Mouse (Mus musculus) cerebellum, adult 2 months (tissue): ENCODE results near the gene Acy3. TPM values are rescaled to one million over a fixed set of nuclear protein-coding genes. Genes with fewer than 3 reads are reported as not detected.
A peak's percentile ranks its signal among the peaks of the same experiment; 100 is the strongest.

ENCODE experiments used
- DNase-seq, 2 experiments: peaks; one replicate each; pipeline ENCODE4 v3.0.0; 2021
- H3K27ac ChIP-seq: fragments of 200-500 bp; 2 replicates; pipeline ENCODE4 v1.5.1; 2012; ENCODE audit warnings: low read length, control low read depth, inconsistent platforms; ENCODE audit not compliant: insufficient read depth
- H3K27me3 ChIP-seq: fragments of 200-500 bp; 2 replicates; pipeline ENCODE4 v1.6.1; 2012; ENCODE audit warnings: inconsistent platforms, mild to moderate bottlenecking, low read length, moderate library complexity; ENCODE audit not compliant: control insufficient read depth, insufficient read depth
- H3K4me1 ChIP-seq: fragments of 200-500 bp; 2 replicates; pipeline ENCODE4 v1.6.1; 2011; ENCODE audit warnings: low read length; ENCODE audit not compliant: control insufficient read depth, insufficient read depth
- H3K4me3 ChIP-seq: fragments of 200-500 bp; replicated peaks from 2 replicates; pipeline ENCODE3; 2011; ENCODE audit warnings: mild to moderate bottlenecking, low read depth, low read length, control low read depth; ENCODE audit not compliant: insufficient read depth
- CTCF ChIP-seq: fragments of 200-500 bp; IDR thresholded peaks from 2 replicates; pipeline ENCODE4 v1.5.1; 2011; ENCODE audit warnings: low read depth, mild to moderate bottlenecking, control low read depth, low read length, moderate library complexity, borderline replicate concordance; ENCODE audit not compliant: insufficient read depth
- POLR2A ChIP-seq: fragments of 200-500 bp; IDR thresholded peaks from 2 replicates; pipeline ENCODE4 v1.6.1; 2011; ENCODE audit warnings: low read length, control low read depth, borderline replicate concordance; ENCODE audit not compliant: insufficient read depth
- WGBS: fragments of 180-500 bp; shearing (Covaris S2); methylation state at CpG from one replicate; pipeline ENCODE4 v1.1.7; 2018; 5-methylcytosine and 5-hydroxymethylcytosine counted together
- polyA plus RNA-seq: library from polyadenylated mRNA; depleted of rRNA; stranded (reverse); fragments of >200 nt; gene quantifications from 2 replicates; pipeline ENCODE4 v1.2.3, GENCODE M21; 2012

The Acy3 gene
- polyA plus RNA-seq, 1 experiment = 10.8 TPM

- Histone ChIP-seq H3K4me1 (peaks cover 8% of the 10 kb centered on the region; the same call in 1 of the 2 replicates), H3K4me3 (peak within 1 kb of the TSS; percentile 74), H3K27me3 (no peaks in the 10 kb centered on the region), H3K27ac (peak within 1 kb of the TSS; percentile 67)
- peak; percentile 83 for TF ChIP-seq CTCF
- TF ChIP-seq POLR2A = peak; percentile 95
- DNase-seq = peak; percentile 97 to 99
- WGBS = under 1% methylated on average over 45 of the region's 45 CpGs
Measured at GRCm38 (mm10) chr19:4012432-4013022, 26.2 kb downstream of the Acy3 start, which contains the start of gene Ndufv1. Gene Ndufv1, minus strand, starts transcription at chr19:4012806.

GRCm38 (mm10) chr19:4013066-4013465, 26.7 kb downstream of the Acy3 start:
- Histone ChIP-seq H3K4me3 (no peak overlapping the region), H3K27ac (no peak overlapping the region), H3K27me3 (no peaks in the 10 kb centered on the region), H3K4me1 (peaks cover 8% of the 10 kb centered on the region; the same call in 1 of the 2 replicates)
- TF ChIP-seq CTCF (no peak), POLR2A (no peak)
- WGBS = 22% methylated on average over 9 of the region's 9 CpGs
- no peak for DNase-seq

DNA sequence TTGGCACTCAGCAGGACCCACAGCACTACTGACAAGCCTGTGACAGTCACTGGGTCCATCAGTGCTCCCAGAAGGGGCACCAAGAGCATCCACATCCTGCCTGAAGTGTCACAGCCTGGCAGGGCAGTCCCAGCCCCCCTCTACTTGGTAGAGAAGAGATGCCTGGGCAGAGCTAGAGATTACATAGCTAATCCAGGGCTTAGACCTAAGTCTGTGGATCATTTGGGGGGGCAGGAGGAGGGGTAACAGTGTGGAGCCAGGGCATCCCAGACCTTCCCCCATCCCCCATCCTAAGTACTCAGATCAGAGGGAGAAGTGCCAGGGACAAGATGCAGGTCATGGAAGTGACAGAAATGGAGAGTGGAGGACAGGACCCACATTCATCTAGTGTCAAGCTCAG, 28.4 kb downstream of the Acy3 start:
- no peak for DNase-seq
- Histone ChIP-seq H3K27ac (no peak overlapping the region), H3K4me3 (no peak overlapping the region), H3K27me3 (no peaks in the 10 kb centered on the region), H3K4me1 (peaks cover 19% of the 10 kb centered on the region)
- TF ChIP-seq CTCF (no peak), POLR2A (no peak)

DNA sequence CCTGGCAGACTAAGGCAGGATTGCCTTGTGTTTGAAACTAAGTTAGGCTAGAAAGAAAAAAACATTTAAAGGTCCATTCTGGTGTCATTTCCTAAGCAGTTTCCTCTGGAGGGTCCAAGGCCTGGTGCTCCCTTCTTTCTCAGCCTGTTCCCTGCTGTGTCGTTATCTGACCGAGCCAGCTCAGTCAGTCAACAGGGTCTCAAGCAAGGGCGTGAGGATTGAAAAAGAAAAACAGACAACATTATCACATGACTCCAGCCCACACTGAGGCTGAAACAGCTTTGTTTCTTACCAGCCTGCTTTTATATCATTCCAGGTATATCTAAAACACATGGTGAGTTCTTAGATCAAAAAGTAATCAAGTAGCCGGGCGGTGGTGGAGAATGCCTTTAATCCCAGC, 29.3 kb downstream of the Acy3 start:
- TF ChIP-seq CTCF (no peak), POLR2A (no peak)
- no peaks in the 10 kb centered on the region for H3K27me3 ChIP-seq
- no peak overlapping the region for H3K4me3 ChIP-seq
- no peak for DNase-seq
- 75% methylated on average over 5 of the region's 5 CpGs for WGBS
- no peak overlapping the region for H3K27ac ChIP-seq
- H3K4me1 ChIP-seq = peaks cover 19% of the 10 kb centered on the region

DNA sequence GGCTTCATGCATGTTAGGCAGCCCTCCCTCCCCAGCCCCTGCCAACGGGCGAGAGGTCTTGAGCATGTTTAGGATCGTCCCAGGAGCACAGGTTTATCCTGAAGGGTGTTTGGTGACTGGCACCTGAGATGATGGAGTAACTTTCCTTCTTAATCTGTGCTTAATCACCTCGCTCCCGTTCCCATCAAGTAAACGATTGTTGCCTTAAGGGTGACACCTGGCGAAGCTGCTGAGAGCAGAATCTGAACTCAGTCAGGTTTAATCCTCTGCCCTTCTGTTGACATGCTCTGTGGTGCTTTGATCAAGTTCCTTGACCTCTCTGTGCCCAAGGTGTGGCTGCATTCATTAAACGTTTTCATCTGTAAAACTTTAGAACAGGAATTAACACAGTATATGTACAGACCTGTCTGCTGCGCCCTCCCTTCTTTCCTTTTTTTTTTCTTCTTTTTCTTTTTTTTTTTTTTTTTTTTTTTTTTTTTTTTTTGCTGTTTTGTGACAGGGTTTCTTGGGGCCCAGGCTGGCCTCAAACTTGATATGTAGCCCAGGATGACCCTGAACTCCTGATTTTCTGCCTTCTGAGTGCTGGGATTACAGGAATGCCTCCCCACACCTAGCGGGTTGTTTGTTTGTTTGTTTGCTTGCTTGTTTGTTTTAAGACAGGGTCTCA, 31.7 kb downstream of the Acy3 start:
- DNase-seq = no peak
- WGBS = 75% methylated on average over 10 of the region's 10 CpGs
- TF ChIP-seq CTCF = no peak
- TF ChIP-seq POLR2A = no peak
- no peak overlapping the region for H3K4me3 ChIP-seq
- peak overlapping the region; percentile 61; the same call in 1 of the 2 replicates for H3K27ac ChIP-seq
- peaks cover 11% of the 10 kb centered on the region for H3K4me1 ChIP-seq
- H3K27me3 ChIP-seq = no peaks in the 10 kb centered on the region

DNA sequence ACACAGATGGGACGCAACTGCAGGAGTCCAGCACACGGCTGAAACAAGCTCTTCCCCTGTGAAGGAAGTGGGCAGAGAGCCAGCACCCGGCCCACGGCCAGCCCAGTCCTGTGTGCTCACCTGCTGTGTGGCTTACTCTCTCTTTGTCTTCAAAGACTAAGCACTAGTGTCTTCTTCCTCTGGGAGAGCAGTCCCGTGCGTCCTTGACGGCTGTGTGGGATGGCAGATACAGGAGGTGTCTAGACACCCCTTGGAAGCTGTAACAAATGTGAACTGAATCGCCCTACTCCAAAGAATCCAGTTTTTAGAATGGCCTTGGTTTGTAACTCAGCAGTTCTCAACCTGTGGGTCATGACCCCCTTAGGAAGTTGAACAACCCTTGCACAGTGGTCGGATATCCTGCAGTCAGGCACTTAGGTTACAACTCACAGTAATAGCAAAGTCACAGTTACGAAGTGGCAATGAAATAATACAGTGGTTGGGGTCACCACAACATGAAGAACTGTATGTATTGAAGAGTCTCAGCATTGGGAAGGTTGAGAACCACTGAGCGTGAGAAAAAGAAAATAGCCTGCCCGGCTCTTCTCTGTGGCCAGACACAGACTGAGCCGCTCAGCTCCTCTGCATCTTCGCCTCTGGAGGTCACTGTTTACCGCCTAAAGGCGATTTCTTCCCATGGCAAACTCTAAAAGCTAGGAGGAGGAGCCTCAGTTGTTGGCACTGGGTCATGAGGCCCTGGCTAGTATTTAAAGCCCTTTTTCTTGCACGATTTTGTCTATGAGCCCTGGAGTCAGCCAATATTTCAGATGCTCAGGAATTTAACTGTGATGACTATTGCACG, 32.6 kb downstream of the Acy3 start:
- no peak overlapping the region for H3K4me3 ChIP-seq
- peak overlapping the region; percentile 10; the same call in 1 of the 2 replicates for H3K27ac ChIP-seq
- H3K4me1 ChIP-seq = peaks cover 11% of the 10 kb centered on the region
- DNase-seq = peak; percentile 86 to 89
- H3K27me3 ChIP-seq = no peaks in the 10 kb centered on the region
- TF ChIP-seq POLR2A (no peak), CTCF (peak; percentile 86)
- 6% methylated on average over 18 of the region's 18 CpGs for WGBS

GRCm38 (mm10) chr19:4023185-4023584, 36.8 kb downstream of the Acy3 start:
- Histone ChIP-seq H3K27ac (no peak overlapping the region), H3K4me3 (no peak overlapping the region), H3K4me1 (peaks cover 11% of the 10 kb centered on the region), H3K27me3 (no peaks in the 10 kb centered on the region)
- DNase-seq = no peak
- TF ChIP-seq POLR2A (no peak), CTCF (no peak)
- 81% methylated on average over 7 of the region's 7 CpGs for WGBS
